Mouse (Mus musculus): ENCODE results near the gene Pdgfc. TPM values are rescaled to one million over a fixed set of nuclear protein-coding genes. Genes with fewer than 3 reads are reported as not detected.

Pdgfc gene
- polyA plus RNA-seq, 1 experiment: 3.0 TPM

- TF ChIP-seq POLR2A (IDR thresholded peaks at IDR 0.05; ENCODE audit: borderline replicate concordance, insufficient read depth, low read length) (no peak), CTCF (IDR thresholded peaks at IDR 0.05; ENCODE audit: borderline replicate concordance, insufficient read depth, low read depth, low read length) (no peak)
- Histone ChIP-seq H3K4me1 (ENCODE audit: control insufficient read depth, insufficient read depth, low read length) (no peaks in the 10 kb centered on the region), H3K27ac (ENCODE audit: insufficient read depth, low read length) (no peak overlapping the region), H3K4me3 (replicated peaks; ENCODE audit: insufficient read depth, low read depth, low read length) (no peak overlapping the region), H3K27me3 (ENCODE audit: control insufficient read depth, insufficient read depth, low read length) (no peaks in the 10 kb centered on the region)
- 78% methylated on average over 3 of the region's 3 CpGs for WGBS
- DNase-seq: no peak
Observed at GRCm38 (mm10) chr3:81174832-81175231, 138.6 kb downstream of the Pdgfc start.

- no peak overlapping the region for H3K4me3 ChIP-seq (replicated peaks; ENCODE audit: insufficient read depth, low read depth, low read length)
- no peak overlapping the region for H3K27ac ChIP-seq (ENCODE audit: insufficient read depth, low read length)
- DNase-seq: no peak
- H3K27me3 ChIP-seq (ENCODE audit: control insufficient read depth, insufficient read depth, low read length): no peaks in the 10 kb centered on the region
- TF ChIP-seq CTCF (IDR thresholded peaks at IDR 0.05; ENCODE audit: borderline replicate concordance, insufficient read depth, low read depth, low read length) (no peak), POLR2A (IDR thresholded peaks at IDR 0.05; ENCODE audit: borderline replicate concordance, insufficient read depth, low read length) (no peak)
- H3K4me1 ChIP-seq (ENCODE audit: control insufficient read depth, insufficient read depth, low read length): no peaks in the 10 kb centered on the region
- 8% methylated on average over 1 of the region's 1 CpGs for WGBS
Observed at GRCm38 (mm10) chr3:81181319-81182013, 145.2 kb downstream of the Pdgfc start.

DNA sequence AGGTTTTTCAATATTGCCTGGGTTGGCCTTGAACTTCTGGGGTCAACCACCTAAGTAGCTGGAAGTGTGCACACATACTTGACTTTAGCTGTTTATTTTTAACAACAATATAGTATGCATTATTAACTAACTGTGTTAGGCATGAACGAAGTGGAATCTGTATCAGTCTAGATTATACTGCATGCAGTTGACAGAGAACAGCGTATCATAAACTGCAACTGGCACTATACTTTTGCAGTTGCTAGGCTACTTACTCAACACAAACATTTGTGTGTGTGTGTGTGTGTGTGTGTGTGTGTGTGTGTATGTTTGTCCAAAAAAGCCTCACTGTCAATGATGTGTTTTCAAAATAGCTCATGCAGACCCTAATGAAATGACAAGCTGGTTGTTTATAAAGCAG is 160.7 kb downstream of the Pdgfc start:
- H3K27me3 ChIP-seq (ENCODE audit: control insufficient read depth, insufficient read depth, low read length): no peaks in the 10 kb centered on the region
- WGBS: 59% methylated on average over 2 of the region's 2 CpGs
- no peak for TF ChIP-seq CTCF (IDR thresholded peaks at IDR 0.05; ENCODE audit: borderline replicate concordance, insufficient read depth, low read depth, low read length)
- no peak for TF ChIP-seq POLR2A (IDR thresholded peaks at IDR 0.05; ENCODE audit: borderline replicate concordance, insufficient read depth, low read length)
- no peak for DNase-seq
- no peak overlapping the region for H3K4me3 ChIP-seq (replicated peaks; ENCODE audit: insufficient read depth, low read depth, low read length)
- H3K27ac ChIP-seq (ENCODE audit: insufficient read depth, low read length): no peak overlapping the region
- H3K4me1 ChIP-seq (ENCODE audit: control insufficient read depth, insufficient read depth, low read length): no peaks in the 10 kb centered on the region

DNA sequence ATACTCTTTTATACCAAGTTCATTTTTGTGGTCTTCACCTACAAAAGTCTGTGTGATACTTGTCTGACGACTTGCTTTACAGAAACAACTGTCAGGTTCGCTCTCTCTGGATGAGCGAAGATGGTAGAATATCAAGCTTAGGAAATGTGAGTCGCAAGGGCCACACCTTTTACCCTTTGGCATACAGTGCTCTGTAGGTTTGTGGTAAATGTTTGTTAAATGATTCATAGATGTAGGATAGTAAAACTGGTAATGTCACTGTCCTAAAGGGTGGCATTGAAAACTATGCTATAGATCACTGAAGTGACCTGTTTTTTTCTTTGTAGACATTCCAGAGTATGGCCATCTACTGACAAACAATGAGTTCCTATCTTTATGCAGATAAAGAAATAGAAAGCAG is 161.4 kb downstream of the Pdgfc start:
- Histone ChIP-seq H3K27me3 (ENCODE audit: control insufficient read depth, insufficient read depth, low read length) (no peaks in the 10 kb centered on the region), H3K27ac (ENCODE audit: insufficient read depth, low read length) (no peak overlapping the region), H3K4me1 (ENCODE audit: control insufficient read depth, insufficient read depth, low read length) (no peaks in the 10 kb centered on the region), H3K4me3 (replicated peaks; ENCODE audit: insufficient read depth, low read depth, low read length) (no peak overlapping the region)
- WGBS: 85% methylated on average over 4 of the region's 4 CpGs
- TF ChIP-seq CTCF (IDR thresholded peaks at IDR 0.05; ENCODE audit: borderline replicate concordance, insufficient read depth, low read depth, low read length): no peak
- TF ChIP-seq POLR2A (IDR thresholded peaks at IDR 0.05; ENCODE audit: borderline replicate concordance, insufficient read depth, low read length): no peak
- no peak for DNase-seq

DNA sequence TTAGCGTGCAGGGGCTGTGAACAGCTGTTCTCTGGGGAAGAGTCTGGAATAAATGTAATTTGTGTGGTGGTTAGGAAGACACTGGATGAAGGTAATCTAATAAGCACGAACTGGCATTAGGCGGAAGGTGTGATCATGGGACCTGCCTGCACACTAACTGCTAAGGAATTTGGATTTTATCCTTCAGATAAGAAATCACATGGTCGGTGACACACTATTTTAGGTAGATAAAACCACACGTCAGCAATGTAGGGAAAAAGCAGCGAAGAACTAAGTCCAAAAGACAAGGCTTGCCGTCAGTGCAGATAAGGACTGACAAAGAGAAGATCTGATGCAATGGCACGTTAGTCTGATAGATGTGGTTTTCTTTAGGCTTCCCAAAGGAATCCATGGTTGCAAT is 164.4 kb downstream of the Pdgfc start:
- WGBS: 93% methylated on average over 8 of the region's 8 CpGs
- Histone ChIP-seq H3K4me3 (replicated peaks; ENCODE audit: insufficient read depth, low read depth, low read length) (no peak overlapping the region), H3K27ac (ENCODE audit: insufficient read depth, low read length) (no peak overlapping the region), H3K4me1 (ENCODE audit: control insufficient read depth, insufficient read depth, low read length) (no peaks in the 10 kb centered on the region), H3K27me3 (ENCODE audit: control insufficient read depth, insufficient read depth, low read length) (no peaks in the 10 kb centered on the region)
- TF ChIP-seq CTCF (IDR thresholded peaks at IDR 0.05; ENCODE audit: borderline replicate concordance, insufficient read depth, low read depth, low read length): no peak
- TF ChIP-seq POLR2A (IDR thresholded peaks at IDR 0.05; ENCODE audit: borderline replicate concordance, insufficient read depth, low read length): no peak
- DNase-seq: no peak

DNA sequence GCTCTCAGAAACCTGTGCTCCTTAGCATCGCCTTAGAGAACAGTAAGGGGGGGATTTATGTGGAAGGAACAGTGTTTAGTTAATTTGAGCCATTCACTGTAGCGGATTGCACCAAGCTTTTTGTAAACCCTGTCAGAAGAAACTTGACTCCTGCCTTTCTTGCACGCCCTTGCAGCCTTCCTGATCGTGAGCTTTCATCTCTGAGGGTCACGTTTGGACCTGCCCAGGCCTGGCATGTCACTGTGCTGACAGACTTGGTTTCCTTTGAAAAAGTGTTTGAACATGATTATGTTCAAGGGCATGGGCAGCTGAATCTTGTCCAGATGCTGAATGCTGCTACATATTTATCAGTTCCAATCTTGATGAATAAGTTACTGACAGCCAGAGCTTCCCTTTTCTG is 169.0 kb downstream of the Pdgfc start:
- Histone ChIP-seq H3K4me1 (ENCODE audit: control insufficient read depth, insufficient read depth, low read length) (no peaks in the 10 kb centered on the region), H3K27me3 (ENCODE audit: control insufficient read depth, insufficient read depth, low read length) (no peaks in the 10 kb centered on the region), H3K27ac (ENCODE audit: insufficient read depth, low read length) (no peak overlapping the region), H3K4me3 (replicated peaks; ENCODE audit: insufficient read depth, low read depth, low read length) (no peak overlapping the region)
- no peak for DNase-seq
- TF ChIP-seq CTCF (IDR thresholded peaks at IDR 0.05; ENCODE audit: borderline replicate concordance, insufficient read depth, low read depth, low read length): no peak
- TF ChIP-seq POLR2A (IDR thresholded peaks at IDR 0.05; ENCODE audit: borderline replicate concordance, insufficient read depth, low read length): no peak
- 67% methylated on average over 5 of the region's 5 CpGs for WGBS

DNA sequence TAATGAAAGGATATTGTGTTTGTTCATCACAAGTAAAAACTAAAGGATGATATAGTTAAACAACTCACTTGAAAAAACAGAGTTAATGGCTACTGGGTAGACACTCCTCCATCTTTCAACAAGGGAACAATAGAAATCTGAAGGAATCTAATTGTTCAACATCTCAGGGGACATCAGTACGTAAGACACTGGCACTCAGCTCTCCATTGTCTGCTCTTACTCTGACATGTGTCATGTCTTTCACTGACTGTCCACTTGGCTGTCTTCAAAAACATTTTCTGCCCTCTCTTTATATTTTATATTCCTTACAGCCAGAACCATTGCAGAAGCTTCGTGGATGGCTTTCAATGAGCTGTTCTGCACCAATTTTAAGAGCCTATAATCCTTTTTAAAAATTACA is 172.0 kb downstream of the Pdgfc start:
- no peak for DNase-seq

GRCm38 (mm10) chr3:81211147-81211546 is 174.9 kb downstream of the Pdgfc start:
- DNase-seq: no peak
- Histone ChIP-seq H3K4me3 (replicated peaks; ENCODE audit: insufficient read depth, low read depth, low read length) (no peak overlapping the region), H3K4me1 (ENCODE audit: control insufficient read depth, insufficient read depth, low read length) (no peaks in the 10 kb centered on the region), H3K27me3 (ENCODE audit: control insufficient read depth, insufficient read depth, low read length) (no peaks in the 10 kb centered on the region), H3K27ac (ENCODE audit: insufficient read depth, low read length) (no peak overlapping the region)
- TF ChIP-seq CTCF (IDR thresholded peaks at IDR 0.05; ENCODE audit: borderline replicate concordance, insufficient read depth, low read depth, low read length): no peak
- TF ChIP-seq POLR2A (IDR thresholded peaks at IDR 0.05; ENCODE audit: borderline replicate concordance, insufficient read depth, low read length): no peak
- 88% methylated on average over 3 of the region's 3 CpGs for WGBS

More for the DNA sequence above, 172.0 kb downstream of the Pdgfc start:
- H3K4me3 ChIP-seq (replicated peaks; ENCODE audit: insufficient read depth, low read depth, low read length): no peak overlapping the region
- WGBS: 43% methylated on average over 2 of the region's 2 CpGs
- no peaks in the 10 kb centered on the region for H3K27me3 ChIP-seq (ENCODE audit: control insufficient read depth, insufficient read depth, low read length)
- TF ChIP-seq POLR2A (IDR thresholded peaks at IDR 0.05; ENCODE audit: borderline replicate concordance, insufficient read depth, low read length) (no peak), CTCF (IDR thresholded peaks at IDR 0.05; ENCODE audit: borderline replicate concordance, insufficient read depth, low read depth, low read length) (no peak)
- no peak overlapping the region for H3K27ac ChIP-seq (ENCODE audit: insufficient read depth, low read length)
- no peaks in the 10 kb centered on the region for H3K4me1 ChIP-seq (ENCODE audit: control insufficient read depth, insufficient read depth, low read length)
